Mouse (Mus musculus) testis, adult 2 months (tissue): ENCODE data around the gene Ncam1.

Experiments
- CTCF ChIP-seq: fragments of 200-500 bp; IDR thresholded peaks from 2 replicates; pipeline ENCODE4 v1.5.1; 2012; ENCODE audit warnings: low read depth, mild to moderate bottlenecking, inconsistent platforms, low read length, moderate library complexity; ENCODE audit not compliant: control insufficient read depth, insufficient read depth, insufficient replicate concordance
- POLR2A ChIP-seq: fragments of 200-500 bp; IDR thresholded peaks from 2 replicates; pipeline ENCODE4 v1.6.1; 2012; ENCODE audit warnings: low read depth, mild to moderate bottlenecking, inconsistent platforms, low read length, moderate library complexity; ENCODE audit not compliant: control insufficient read depth

DNA sequence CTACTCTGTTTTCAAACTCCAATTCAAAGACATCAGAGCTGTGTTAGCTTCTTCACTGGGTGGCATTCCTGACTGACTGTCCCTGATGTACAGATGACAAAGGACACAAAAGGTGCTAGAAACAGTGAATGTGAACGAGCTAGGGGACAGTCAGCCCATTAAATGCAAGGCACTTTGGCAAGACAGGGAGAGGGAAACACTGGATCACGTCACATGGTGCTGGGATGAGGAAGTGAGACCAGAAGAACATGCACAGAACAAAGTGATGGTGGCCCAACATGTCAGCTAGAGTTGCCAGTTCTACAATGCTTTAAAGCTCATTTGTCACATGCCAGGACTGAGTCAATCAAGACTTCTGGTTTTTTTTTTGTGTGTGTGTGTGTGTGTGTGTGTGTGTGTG lies 247.4 kb downstream of the Ncam1 start:
- TF ChIP-seq POLR2A (no peak), CTCF (no peak)
